Mouse (Mus musculus) stomach, postnatal 0 days (tissue): ENCODE measurements at regions not wholly inside any gene's neighbourhood (a gene's known extent, or its start where the extent isn't known, plus 50 kb on each side); places are given as distances from the start of the nearest gene placed in this dataset.

ENCODE experiments used
- CTCF ChIP-seq: IDR thresholded peaks from 2 replicates; pipeline ENCODE4 v1.5.1; 2016; ENCODE audit warnings: antibody characterized with exemption, low read depth, mild to moderate bottlenecking, moderate library complexity
- EP300 ChIP-seq: optimal IDR thresholded peaks from 2 replicates; pipeline ENCODE3; 2016; ENCODE audit warnings: antibody characterized with exemption

GRCm38 (mm10) chr10:97219474-97219873 is 259.9 kb upstream of the Dcn start:
- TF ChIP-seq CTCF (no peak), EP300 (no peak)
